ENCODE assay signal across 39 mouse cellular contexts in the genomic region with DNA sequence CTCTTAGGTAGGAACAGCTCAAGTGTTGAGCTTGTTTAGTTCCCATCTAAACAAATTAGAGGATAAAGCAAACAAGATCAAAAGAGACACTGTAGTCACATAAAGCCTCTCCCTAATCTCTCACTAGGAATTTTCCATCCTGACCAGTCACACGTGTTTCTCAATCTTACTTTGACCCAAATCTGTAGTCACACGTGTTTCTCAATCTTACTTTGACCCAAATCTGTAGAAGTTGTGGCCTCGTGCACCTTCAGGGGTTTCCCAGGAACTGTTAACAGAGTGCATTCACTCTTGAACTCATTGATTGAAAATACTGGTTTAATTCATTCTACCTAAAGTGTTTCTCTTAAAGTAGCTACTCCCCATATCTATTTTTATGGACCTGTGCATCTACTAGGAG. TPM values are rescaled to one million over a fixed set of nuclear protein-coding genes. Genes with fewer than 3 reads are reported as not detected.
"Had no signal": no experiment of that assay in that cellular context is flagged by ENCODE, and none has a peak within 500 bp of the region (broad histone marks: within the 10 kb centered on the region; RNA-seq: fewer than 3 reads in every experiment).

No protein-coding gene starts in this region.

RNA-seq across cellular contexts. Expression of gene Gm10553, which starts 26.9 kb away (rescaled TPM):
- total RNA-seq: left cerebral cortex, postnatal 10 days; left cerebral cortex, postnatal 14 days; left cerebral cortex, postnatal 25 days; left cerebral cortex, postnatal 36 days; left cerebral cortex, postnatal 4 days; liver, adult 2 months; megakaryocyte, adult 5-6 weeks; megakaryocyte-erythroid progenitor cell, adult 5-6 weeks; midbrain, postnatal 0 days; monocyte, adult 5-6 weeks had no signal
- polyA plus RNA-seq: limb, embryonic 10.5 days; limb, embryonic 11.5 days; limb, embryonic 12.5 days; limb, embryonic 13.5 days; limb, embryonic 14.5 days; limb, embryonic 15.5 days; liver, adult 2 months; liver, embryonic 11.5 days; liver, embryonic 12.5 days; liver, embryonic 13.5 days; liver, embryonic 14.5 days; liver, embryonic 15.5 days; liver, embryonic 16.5 days; liver, postnatal 0 days; lung, adult 2 months; lung, embryonic 14.5 days; lung, embryonic 15.5 days; lung, embryonic 16.5 days; lung, postnatal 0 days; macrophage; midbrain, embryonic 10.5 days; midbrain, embryonic 11.5 days; midbrain, embryonic 12.5 days; midbrain, embryonic 13.5 days; midbrain, embryonic 14.5 days; midbrain, embryonic 15.5 days; midbrain, embryonic 16.5 days; midbrain, postnatal 0 days; myocyte; neural tube, embryonic 11.5 days; neural tube, embryonic 12.5 days had no signal

RNA-seq across cellular contexts. Expression of gene A530032D15Rik, which starts 36.6 kb away (rescaled TPM):
- total RNA-seq: left cerebral cortex, postnatal 10 days; left cerebral cortex, postnatal 14 days; left cerebral cortex, postnatal 36 days; left cerebral cortex, postnatal 4 days; midbrain, postnatal 0 days had no signal
- polyA plus RNA-seq: limb, embryonic 10.5 days; limb, embryonic 11.5 days; limb, embryonic 12.5 days; limb, embryonic 13.5 days; limb, embryonic 14.5 days; limb, embryonic 15.5 days; liver, adult 2 months; liver, embryonic 11.5 days; liver, embryonic 13.5 days; liver, embryonic 16.5 days; lung, adult 2 months; lung, embryonic 14.5 days; lung, embryonic 15.5 days; lung, embryonic 16.5 days; midbrain, embryonic 10.5 days; midbrain, embryonic 11.5 days; midbrain, embryonic 12.5 days; midbrain, embryonic 13.5 days; midbrain, embryonic 14.5 days; midbrain, embryonic 15.5 days; midbrain, embryonic 16.5 days; midbrain, postnatal 0 days; myocyte; neural tube, embryonic 11.5 days; neural tube, embryonic 12.5 days had no signal
